Mouse (Mus musculus) forebrain, embryonic 10.5 days (tissue): ENCODE data around the gene Ip6k1. TPM values are rescaled to one million over a fixed set of nuclear protein-coding genes. Genes with fewer than 3 reads are reported as not detected.

ENCODE experiments used
- DNase-seq: peaks from one replicate; pipeline ENCODE4 v3.0.0-alpha.2; 2017; ENCODE audit warnings: low spot score; ENCODE audit errors: extremely low spot score
- H3K27ac ChIP-seq: fragments of 300-500 bp; sonication (generic); 2 replicates; pipeline ENCODE4 v1.5.1; 2016; ENCODE audit warnings: mild to moderate bottlenecking
- H3K27me3 ChIP-seq: fragments of 300-500 bp; sonication (generic); 2 replicates; pipeline ENCODE4 v1.6.1; 2016; ENCODE audit warnings: mild to moderate bottlenecking; ENCODE audit not compliant: poor library complexity, severe bottlenecking
- H3K36me3 ChIP-seq: fragments of 300-500 bp; sonication (generic); replicated peaks from 2 replicates; pipeline ENCODE4 v1.6.1; 2016; ENCODE audit warnings: mild to moderate bottlenecking, moderate library complexity
- H3K4me1 ChIP-seq: fragments of 300-500 bp; sonication (generic); 2 replicates; pipeline ENCODE4 v1.6.1; 2016
- H3K4me3 ChIP-seq: fragments of 300-500 bp; sonication (generic); 2 replicates; pipeline ENCODE4 v1.5.1; 2016; ENCODE audit warnings: mild to moderate bottlenecking, moderate library complexity
- H3K9me3 ChIP-seq: fragments of 300-500 bp; sonication (generic); 2 replicates; pipeline ENCODE4 v1.6.1; 2016; ENCODE audit warnings: mild to moderate bottlenecking, moderate library complexity
- WGBS: fragments of 180-500 bp; shearing (Covaris S2); methylation state at CpG from one replicate; pipeline ENCODE4 v1.1.7; 2016; 5-methylcytosine and 5-hydroxymethylcytosine counted together
- polyA plus RNA-seq: library from polyadenylated mRNA; unstranded; fragments of >200 nt; fragmentation: Nextera tagmentation; extraction: Ambion mirVana; gene quantifications from 2 replicates; pipeline ENCODE4 v1.2.1, GENCODE M21; 2016

Gene Ip6k1
- polyA plus RNA-seq, 1 experiment from 2014 or later = 50.8 TPM

DNA sequence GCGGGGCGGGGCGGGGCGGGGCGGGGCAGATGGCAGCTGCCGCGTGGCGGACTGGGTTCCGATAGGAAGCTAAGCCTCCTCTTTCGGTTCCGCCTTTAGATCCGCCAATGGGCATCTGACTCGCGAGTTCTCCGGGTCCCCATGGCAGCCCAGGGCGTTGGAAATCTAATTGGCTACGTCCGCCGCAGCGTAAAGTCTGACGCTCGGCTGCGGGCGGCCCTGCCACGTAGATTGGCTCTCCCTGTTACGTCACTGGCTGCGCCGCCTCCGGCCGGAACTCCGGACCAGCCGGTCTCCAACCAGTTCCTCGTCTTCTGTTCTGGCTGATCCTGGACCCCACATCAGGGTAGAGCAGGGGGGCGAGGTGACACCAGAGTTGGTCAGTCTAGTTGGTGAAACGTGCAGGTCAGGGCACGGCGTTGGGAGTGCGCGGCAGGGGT, 46.7 kb downstream of the Ip6k1 start, which contains the start of gene Gmppb:
Gmppb (plus strand) TSS at position 227 of the 440 bp plus-strand sequence.
- peak within 1 kb of the TSS; percentile 60 for H3K4me3 ChIP-seq
- peaks cover 38% of the 10 kb centered on the region for H3K4me1 ChIP-seq
- peaks cover 64% of the 10 kb centered on the region for H3K36me3 ChIP-seq
- H3K9me3 ChIP-seq = no peaks in the 10 kb centered on the region
- peak within 1 kb of the TSS; percentile 81 for H3K27ac ChIP-seq
- DNase-seq = peak; percentile 95
- no peaks in the 10 kb centered on the region for H3K27me3 ChIP-seq
- under 1% methylated on average over 35 of the region's 39 CpGs for WGBS

DNA sequence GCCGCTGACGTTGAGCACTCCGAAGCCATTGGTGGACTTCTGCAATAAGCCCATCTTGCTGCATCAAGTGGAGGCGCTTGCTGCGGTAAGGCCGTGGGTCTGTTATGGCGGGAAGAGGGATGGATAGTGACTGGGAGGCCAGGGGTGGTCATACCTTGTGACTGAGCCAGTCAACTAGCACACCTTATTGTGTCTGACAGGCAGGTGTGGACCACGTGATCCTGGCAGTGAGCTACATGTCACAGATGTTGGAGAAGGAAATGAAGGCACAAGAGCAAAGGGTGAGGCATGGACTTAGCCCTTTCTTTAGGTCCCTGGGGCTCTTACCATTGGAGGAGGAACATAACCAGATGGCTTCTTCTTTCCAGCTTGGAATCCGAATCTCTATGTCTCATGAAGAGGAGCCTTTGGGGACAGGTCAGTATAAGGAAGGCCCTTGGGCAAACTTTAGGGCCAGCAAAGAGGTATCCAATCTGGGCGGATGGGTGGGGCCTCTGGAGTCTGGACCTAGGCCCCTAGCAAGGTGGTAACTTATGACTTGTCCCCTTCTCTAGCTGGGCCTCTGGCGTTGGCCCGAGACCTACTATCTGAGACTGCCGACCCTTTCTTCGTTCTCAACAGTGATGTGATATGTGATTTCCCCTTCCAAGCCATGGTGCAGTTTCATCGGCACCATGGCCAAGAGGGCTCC, 47.4 kb downstream of the Ip6k1 start:
- H3K4me1 ChIP-seq = peaks cover 38% of the 10 kb centered on the region
- H3K4me3 ChIP-seq = peak overlapping the region; percentile 60
- peaks cover 66% of the 10 kb centered on the region for H3K36me3 ChIP-seq
- H3K9me3 ChIP-seq = no peaks in the 10 kb centered on the region
- no peak for DNase-seq
- peak overlapping the region; percentile 81 for H3K27ac ChIP-seq
- 44% methylated on average over 15 of the region's 15 CpGs for WGBS
- no peaks in the 10 kb centered on the region for H3K27me3 ChIP-seq

DNA sequence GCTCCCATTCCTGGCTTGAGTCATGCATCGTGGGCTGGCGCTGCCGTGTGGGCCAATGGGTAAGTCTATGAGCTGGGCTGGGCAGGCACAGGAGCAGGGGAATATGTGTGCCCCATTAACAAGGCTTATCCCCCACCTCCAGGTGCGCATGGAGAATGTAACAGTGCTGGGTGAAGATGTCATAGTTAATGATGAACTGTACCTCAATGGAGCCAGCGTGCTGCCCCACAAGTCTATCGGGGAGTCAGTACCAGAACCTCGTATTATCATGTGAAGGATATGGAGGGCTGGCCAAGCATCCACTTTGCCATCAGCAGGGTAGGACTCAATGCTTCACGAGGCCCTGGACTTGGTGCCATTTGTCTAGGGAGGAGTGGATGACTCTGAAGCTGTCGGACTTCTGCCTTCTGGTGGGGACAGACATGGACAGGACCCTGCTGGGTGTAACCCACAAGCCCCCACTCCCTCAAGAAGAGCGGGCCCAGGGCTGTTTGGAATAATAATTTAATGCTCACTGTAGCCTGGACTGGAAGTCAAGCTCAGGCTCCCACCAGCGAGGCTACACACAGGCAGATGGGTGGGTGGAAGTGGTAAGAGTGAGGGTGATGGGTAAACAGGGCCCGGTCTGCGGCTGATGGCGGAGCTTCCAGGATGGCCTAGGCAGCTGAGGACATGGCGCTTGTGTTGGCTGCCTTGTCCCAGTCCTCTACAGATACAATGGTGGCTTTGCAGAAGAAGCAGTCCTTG, 49.1 kb downstream of the Ip6k1 start:
- Histone ChIP-seq H3K4me1 (peaks cover 38% of the 10 kb centered on the region), H3K36me3 (peaks cover 66% of the 10 kb centered on the region), H3K9me3 (no peaks in the 10 kb centered on the region), H3K4me3 (peak overlapping the region; percentile 2; the same call in 1 of the 2 replicates), H3K27ac (no peak overlapping the region), H3K27me3 (no peaks in the 10 kb centered on the region)
- WGBS = 93% methylated on average over 15 of the region's 15 CpGs
- no peak for DNase-seq

DNA sequence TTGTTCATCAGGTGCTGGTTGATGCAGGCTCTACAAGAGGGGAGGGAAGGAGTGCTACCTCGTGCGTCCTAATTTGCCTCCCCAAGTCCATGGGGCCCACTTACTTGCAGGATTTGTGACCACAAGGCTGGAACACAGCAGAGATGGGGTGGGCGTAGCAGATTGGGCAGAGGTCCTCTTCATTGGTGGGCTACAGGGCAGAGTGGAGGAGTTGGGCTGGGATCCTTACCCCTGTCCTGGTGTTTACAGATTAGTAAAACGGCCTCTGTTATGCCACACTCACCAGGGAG, 49.6 kb downstream of the Ip6k1 start:
- DNase-seq = no peak
- H3K9me3 ChIP-seq = no peaks in the 10 kb centered on the region
- H3K36me3 ChIP-seq = peaks cover 66% of the 10 kb centered on the region
- 86% methylated on average over 4 of the region's 4 CpGs for WGBS
- H3K4me1 ChIP-seq = peaks cover 38% of the 10 kb centered on the region
- H3K27ac ChIP-seq = no peak overlapping the region
- H3K27me3 ChIP-seq = no peaks in the 10 kb centered on the region
- H3K4me3 ChIP-seq = peak overlapping the region; percentile 2; the same call in 1 of the 2 replicates

DNA sequence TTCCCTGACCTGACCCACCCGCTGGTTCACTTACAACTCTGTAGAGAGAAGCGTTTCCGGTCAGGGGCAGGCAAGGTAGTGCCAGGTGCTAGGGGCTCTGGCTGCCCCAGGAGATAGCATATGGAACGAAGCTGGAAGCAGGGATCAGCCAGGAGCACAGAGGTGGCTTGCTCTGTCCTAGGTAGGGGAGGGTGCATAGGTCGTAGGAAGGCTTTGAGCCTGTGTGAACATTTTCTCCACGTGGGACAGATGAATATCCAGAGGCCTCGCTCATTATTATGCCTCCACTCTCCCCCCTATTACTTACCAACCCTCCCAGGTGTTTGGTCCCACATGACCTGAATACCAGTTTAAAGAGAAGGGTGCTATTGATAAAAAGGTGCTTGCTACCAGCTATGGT, 50.1 kb downstream of the Ip6k1 start:
- H3K36me3 ChIP-seq = peaks cover 66% of the 10 kb centered on the region
- no peak overlapping the region for H3K4me3 ChIP-seq
- no peak overlapping the region for H3K27ac ChIP-seq
- peaks cover 37% of the 10 kb centered on the region for H3K4me1 ChIP-seq
- H3K27me3 ChIP-seq = no peaks in the 10 kb centered on the region
- H3K9me3 ChIP-seq = no peaks in the 10 kb centered on the region
- DNase-seq = no peak
- 69% methylated on average over 7 of the region's 7 CpGs for WGBS

DNA sequence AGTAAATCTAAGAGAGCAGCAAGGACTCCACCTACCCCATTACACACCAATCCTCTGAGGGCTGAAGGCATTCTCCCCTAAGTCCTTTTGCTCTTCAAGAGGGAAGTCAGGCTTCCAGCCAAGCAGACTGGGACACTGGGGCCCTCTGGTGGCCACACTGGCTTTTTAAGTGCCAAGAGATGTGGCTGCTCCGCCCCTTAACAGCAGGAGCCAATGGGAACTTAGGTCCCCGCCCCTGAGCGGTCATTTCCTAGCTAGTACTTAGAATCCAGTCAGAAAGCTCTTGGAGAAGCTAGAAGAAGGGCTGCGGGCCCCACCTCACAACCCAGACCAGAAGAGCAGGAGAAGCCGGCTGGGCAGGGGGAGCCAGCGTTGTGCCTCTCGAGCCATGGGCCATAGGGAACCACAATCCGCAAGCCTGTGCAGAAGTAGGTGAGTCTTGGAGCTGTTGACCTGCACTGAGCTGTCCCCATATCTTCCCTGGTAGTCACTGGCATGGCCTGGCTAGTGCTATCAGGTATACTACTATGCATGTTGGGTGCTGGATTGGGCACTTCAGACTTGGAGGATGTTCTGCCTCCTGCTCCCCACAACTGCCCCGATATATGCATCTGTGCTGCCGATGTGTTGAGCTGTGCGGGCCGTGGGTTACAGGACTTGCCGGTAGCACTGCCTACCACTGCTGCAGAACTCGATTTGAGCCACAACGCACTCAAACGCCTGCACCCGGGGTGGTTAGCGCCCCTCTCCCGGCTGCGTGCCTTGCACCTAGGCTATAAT, 50.8 kb downstream of the Ip6k1 start, which contains the start of gene Amigo3:
Amigo3 (plus strand) TSS at position 275 of the 780 bp plus-strand sequence.
- Histone ChIP-seq H3K36me3 (peaks cover 71% of the 10 kb centered on the region), H3K27me3 (no peaks in the 10 kb centered on the region), H3K9me3 (no peaks in the 10 kb centered on the region), H3K27ac (no peak within 1 kb of the TSS; the same call in 1 of the 2 replicates), H3K4me1 (peaks cover 30% of the 10 kb centered on the region), H3K4me3 (peak within 1 kb of the TSS; percentile 37)
- DNase-seq = peak; percentile 91
- WGBS = 58% methylated on average over 20 of the region's 20 CpGs

DNA sequence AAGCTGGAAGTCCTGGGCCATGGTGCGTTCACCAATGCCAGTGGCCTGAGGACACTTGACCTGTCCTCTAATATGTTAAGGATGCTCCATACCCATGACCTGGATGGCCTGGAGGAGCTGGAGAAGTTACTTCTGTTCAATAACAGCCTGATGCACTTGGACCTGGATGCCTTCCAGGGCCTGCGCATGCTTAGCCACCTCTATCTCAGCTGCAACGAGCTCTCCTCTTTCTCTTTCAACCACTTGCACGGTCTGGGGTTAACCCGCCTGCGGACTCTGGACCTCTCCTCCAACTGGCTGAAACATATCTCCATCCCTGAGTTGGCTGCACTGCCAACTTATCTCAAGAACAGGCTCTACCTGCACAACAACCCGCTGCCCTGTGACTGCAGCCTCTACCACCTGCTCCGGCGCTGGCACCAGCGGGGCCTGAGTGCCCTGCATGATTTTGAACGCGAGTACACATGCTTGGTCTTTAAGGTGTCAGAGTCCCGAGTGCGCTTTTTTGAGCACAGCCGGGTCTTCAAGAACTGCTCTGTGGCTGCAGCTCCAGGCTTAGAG, 51.4 kb downstream of the Ip6k1 start:
- no peaks in the 10 kb centered on the region for H3K9me3 ChIP-seq
- no peak for DNase-seq
- H3K4me3 ChIP-seq = no peak overlapping the region
- H3K27me3 ChIP-seq = no peaks in the 10 kb centered on the region
- WGBS = 95% methylated on average over 15 of the region's 15 CpGs
- peaks cover 24% of the 10 kb centered on the region for H3K4me1 ChIP-seq
- peaks cover 78% of the 10 kb centered on the region for H3K36me3 ChIP-seq
- no peak overlapping the region for H3K27ac ChIP-seq

DNA sequence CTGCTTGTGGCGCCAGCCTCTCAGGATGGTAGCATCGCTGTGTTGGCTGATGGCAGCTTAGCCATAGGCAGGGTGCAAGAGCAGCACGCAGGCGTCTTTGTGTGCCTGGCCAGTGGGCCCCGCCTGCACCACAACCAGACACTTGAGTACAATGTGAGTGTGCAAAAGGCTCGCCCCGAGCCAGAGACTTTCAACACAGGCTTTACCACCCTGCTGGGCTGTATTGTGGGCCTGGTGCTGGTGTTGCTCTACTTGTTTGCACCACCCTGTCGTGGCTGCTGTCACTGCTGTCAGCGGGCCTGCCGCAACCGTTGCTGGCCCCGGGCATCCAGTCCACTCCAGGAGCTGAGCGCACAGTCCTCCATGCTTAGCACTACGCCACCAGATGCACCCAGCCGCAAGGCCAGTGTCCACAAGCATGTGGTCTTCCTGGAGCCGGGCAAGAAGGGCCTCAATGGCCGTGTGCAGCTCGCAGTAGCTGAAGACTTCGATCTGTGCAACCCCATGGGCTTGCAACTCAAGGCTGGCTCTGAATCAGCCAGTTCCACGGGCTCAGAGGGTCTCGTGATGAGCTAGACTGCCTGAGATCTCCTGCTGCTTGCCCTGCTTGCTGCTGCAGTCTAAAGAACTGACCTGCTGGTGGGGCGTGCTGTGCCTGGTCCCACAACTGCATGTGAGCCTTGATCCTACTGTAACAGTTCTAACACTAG, 52.2 kb downstream of the Ip6k1 start:
- Histone ChIP-seq H3K4me3 (no peak overlapping the region), H3K36me3 (peaks cover 85% of the 10 kb centered on the region), H3K27ac (no peak overlapping the region), H3K4me1 (peaks cover 22% of the 10 kb centered on the region), H3K9me3 (no peaks in the 10 kb centered on the region), H3K27me3 (no peaks in the 10 kb centered on the region)
- 91% methylated on average over 22 of the region's 22 CpGs for WGBS
- DNase-seq = no peak

DNA sequence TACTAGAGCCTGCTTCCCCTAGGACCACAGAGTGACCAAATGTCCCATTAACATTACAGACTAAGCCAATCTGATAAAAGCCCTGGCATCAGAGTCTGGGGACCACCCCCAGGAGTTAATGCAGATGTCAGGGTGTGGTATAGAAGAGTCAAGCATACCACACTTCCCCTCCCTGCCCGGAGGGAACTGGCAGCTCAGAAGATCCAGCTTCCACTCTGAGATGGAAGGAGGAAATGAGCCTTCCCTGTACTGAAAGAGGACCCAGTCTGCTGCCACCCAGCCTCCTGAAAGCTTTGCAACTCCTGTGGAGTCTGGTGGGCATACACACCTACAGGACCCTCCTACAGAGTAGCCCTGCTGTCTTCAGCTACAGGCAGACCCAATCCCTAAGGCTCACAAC, 52.8 kb downstream of the Ip6k1 start:
- Histone ChIP-seq H3K9me3 (no peaks in the 10 kb centered on the region), H3K4me1 (peaks cover 16% of the 10 kb centered on the region), H3K36me3 (peaks cover 91% of the 10 kb centered on the region), H3K27ac (no peak overlapping the region), H3K4me3 (no peak overlapping the region), H3K27me3 (no peaks in the 10 kb centered on the region)
- DNase-seq = no peak
- WGBS = 91% methylated on average over 1 of the region's 1 CpGs

DNA sequence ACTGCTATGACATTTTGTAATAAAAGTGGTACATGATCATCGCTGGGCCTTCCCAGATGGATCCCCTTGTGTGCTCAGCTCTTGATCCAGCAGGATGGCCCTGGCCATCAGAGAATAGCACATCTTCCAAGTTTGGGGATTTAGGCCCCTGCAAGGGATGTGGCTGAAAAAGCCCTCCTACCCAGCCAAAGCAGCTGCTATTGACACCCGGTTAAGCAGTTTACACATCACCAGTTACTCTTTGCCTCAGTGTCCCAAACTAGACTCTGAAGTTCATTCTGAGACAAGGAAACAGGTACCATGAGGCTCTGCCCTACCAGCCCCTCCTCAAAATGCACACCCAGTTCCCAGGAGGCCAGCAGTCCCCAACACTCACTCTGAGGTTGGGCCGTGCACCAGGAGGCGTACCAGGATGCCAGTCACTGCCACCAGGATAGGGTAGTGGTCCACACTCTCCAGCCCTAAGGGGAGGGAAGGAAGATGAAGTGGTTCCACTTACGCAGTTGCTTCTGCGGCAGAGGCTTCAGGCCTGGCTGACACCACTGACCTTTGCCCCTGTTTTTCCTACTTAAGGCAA, 53.4 kb downstream of the Ip6k1 start:
- peaks cover 13% of the 10 kb centered on the region for H3K4me1 ChIP-seq
- no peak overlapping the region for H3K4me3 ChIP-seq
- 88% methylated on average over 6 of the region's 6 CpGs for WGBS
- no peaks in the 10 kb centered on the region for H3K27me3 ChIP-seq
- no peak overlapping the region for H3K27ac ChIP-seq
- DNase-seq = no peak
- peaks cover 92% of the 10 kb centered on the region for H3K36me3 ChIP-seq
- H3K9me3 ChIP-seq = no peaks in the 10 kb centered on the region

DNA sequence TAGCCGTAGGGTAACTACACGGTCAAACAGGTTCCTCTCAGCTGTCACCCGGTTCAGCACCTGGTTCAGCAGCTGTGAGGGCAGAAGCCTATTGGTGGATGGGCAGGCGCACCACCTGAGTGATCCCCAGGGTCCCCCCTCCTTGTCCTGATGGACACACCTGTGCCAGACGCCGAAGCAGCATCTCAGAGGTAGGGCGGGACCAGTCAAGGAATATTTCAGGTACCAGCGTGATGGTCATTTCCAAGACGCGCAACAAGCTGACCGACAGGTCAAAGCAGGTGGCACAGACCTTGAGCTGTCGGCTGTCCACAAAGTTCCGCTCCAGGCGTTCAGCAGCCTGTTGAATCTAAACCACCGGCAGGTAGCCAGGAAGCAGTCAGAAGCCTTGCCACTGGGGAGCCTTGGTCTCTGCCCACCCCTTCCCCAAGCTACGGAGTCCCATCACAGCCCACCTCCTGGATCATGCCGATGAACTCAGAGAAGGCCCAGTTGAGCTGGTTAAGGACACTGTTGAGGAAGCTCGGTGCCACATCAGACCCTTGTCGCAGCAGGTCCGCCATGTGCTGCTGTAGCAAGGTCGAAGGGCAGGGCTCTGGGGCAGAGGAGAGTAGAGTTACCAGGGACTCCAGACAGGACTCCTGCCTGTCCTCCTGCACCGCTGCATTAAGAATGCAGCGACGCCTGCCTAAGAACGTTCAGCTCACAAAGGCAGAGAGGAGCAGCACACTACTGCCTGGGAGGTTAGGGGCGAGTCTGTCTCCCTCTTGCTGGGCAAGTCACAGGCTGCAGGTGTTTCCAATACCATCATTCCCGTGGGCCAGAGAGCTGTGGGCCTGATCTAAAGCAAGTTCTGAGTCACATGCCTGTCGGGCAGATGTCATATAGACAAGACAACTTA, 54.3 kb downstream of the Ip6k1 start:
- no peak overlapping the region for H3K27ac ChIP-seq
- no peaks in the 10 kb centered on the region for H3K27me3 ChIP-seq
- H3K4me3 ChIP-seq = no peak overlapping the region
- H3K9me3 ChIP-seq = no peaks in the 10 kb centered on the region
- 84% methylated on average over 28 of the region's 28 CpGs for WGBS
- H3K4me1 ChIP-seq = peaks cover 13% of the 10 kb centered on the region
- DNase-seq = no peak
- peaks cover 90% of the 10 kb centered on the region for H3K36me3 ChIP-seq
